Mouse (Mus musculus): Measurements from ENCODE around the gene Habp4. TPM values are rescaled to one million over a fixed set of nuclear protein-coding genes. Genes with fewer than 3 reads are reported as not detected.

Gene Habp4
- polyA plus RNA-seq, 1 experiment from 2014 or later = 42.2 TPM

DNA sequence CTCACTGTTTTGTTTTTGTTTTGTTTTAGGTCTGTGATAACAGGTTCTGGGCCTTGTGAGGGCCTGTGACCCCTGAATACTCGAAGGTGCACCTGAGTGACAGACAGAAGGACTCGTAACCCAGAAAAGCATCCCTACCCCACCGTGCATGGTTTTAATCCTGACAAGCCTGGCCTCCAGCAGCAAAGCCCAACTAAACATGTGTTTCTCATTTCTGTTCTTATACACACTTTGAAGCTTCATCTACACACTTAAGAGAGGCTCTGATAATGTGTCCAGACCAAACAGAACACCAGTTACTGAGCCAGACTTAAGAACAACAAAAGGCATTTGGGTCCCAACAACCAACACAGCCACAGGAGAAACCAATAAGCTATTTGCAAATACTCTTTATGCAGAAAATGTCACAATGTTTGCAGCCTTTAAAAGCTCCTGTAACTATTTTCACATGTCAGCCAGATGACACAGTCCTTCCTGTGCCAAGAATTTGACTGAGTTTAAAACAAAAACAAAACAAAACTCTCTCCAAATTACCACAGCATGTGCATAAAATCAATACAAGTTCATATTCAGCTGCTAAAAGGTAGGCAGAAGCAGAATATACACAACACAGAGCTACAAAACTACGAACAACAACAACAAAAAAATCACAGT, 73.6 kb downstream of the Habp4 start:
- ATAC-seq (replicated peaks; ENCODE audit: insufficient number of reproducible peaks, low FRiP score, low TSS enrichment) = no peak
- H3K27ac ChIP-seq (ENCODE audit: low read depth, low read length) = peak overlapping the region; percentile 29; the same call in 1 of the 2 replicates
- no peak overlapping the region for H3K4me2 ChIP-seq

DNA sequence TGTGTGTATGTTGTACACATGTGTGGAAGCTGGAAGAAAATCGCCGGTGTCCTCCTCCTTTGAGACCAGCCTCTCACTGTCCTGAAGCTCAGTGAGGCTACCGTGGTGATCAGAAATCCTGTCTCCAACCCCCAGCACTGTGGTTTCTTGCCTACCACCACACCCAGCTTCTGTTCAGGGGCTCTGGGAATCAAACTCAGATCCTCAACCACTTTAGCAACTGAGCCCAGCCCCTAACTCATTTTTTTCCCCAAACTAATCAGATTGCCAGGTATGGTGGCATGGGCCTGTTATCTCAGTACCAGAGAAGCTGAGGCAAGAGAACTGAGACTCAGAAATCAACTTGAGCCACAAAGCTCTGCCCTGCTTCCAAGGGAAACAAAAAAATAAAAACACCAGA, 74.2 kb downstream of the Habp4 start:
- H3K9ac ChIP-seq (ENCODE audit: low read depth, low read length) = no peak overlapping the region
- no peak overlapping the region for H3K4me3 ChIP-seq (ENCODE audit: low read depth, low read length)
- H3K36me3 ChIP-seq (ENCODE audit: control insufficient read depth, insufficient read depth, low read length) = no peaks in the 10 kb centered on the region
- H3K9me3 ChIP-seq (replicated peaks; ENCODE audit: control insufficient read depth, low read length) = no peaks in the 10 kb centered on the region
- H3K27ac ChIP-seq (ENCODE audit: low read depth, low read length) = 0 out of 2 replicates have a peak overlapping the region, but pooled peaks have one; percentile 29
- WGBS (ENCODE audit: insufficient replicate concordance) = 64% methylated on average over 3 of the region's 3 CpGs
- H3K4me1 ChIP-seq (ENCODE audit: control insufficient read depth, insufficient read depth, low read length) = peaks cover 23% of the 10 kb centered on the region
- no peaks in the 10 kb centered on the region for H3K27me3 ChIP-seq (ENCODE audit: control insufficient read depth, insufficient read depth, low read length)
- no peak for ATAC-seq (replicated peaks; ENCODE audit: insufficient number of reproducible peaks, low FRiP score, low TSS enrichment)
- no peak overlapping the region for H3K4me2 ChIP-seq

More for the DNA sequence above, 73.6 kb downstream of the Habp4 start:
- Histone ChIP-seq H3K4me3 (ENCODE audit: low read depth, low read length) (no peak overlapping the region), H3K9ac (ENCODE audit: low read depth, low read length) (no peak overlapping the region), H3K27me3 (ENCODE audit: control insufficient read depth, insufficient read depth, low read length) (no peaks in the 10 kb centered on the region), H3K36me3 (ENCODE audit: control insufficient read depth, insufficient read depth, low read length) (no peaks in the 10 kb centered on the region), H3K4me1 (ENCODE audit: control insufficient read depth, insufficient read depth, low read length) (peaks cover 23% of the 10 kb centered on the region), H3K9me3 (replicated peaks; ENCODE audit: control insufficient read depth, low read length) (no peaks in the 10 kb centered on the region)
- WGBS (ENCODE audit: insufficient replicate concordance) = 53% methylated on average over 4 of the region's 4 CpGs

Other genes with a start within 250 kb of the Habp4 start
- gene Hsd17b3, start 72.6 kb upstream of the Habp4 start, polyA plus RNA-seq (2014; fragmentation: Nextera tagmentation; extraction: Ambion mirVana) = not detected in 2 replicates
- 7.4 and 8.2 TPM in 2 replicates for gene Slc35d2, start 32.5 kb upstream of the Habp4 start, polyA plus RNA-seq (2014; fragmentation: Nextera tagmentation; extraction: Ambion mirVana)
- gene Zfp367, start 8.6 kb upstream of the Habp4 start, polyA plus RNA-seq (2014; fragmentation: Nextera tagmentation; extraction: Ambion mirVana) = 23.7 and 25.4 TPM in 2 replicates
- gene Cdc14b, start 113.5 kb downstream of the Habp4 start, polyA plus RNA-seq (2014; fragmentation: Nextera tagmentation; extraction: Ambion mirVana) = 21.6 and 29.5 TPM in 2 replicates
- 68.4 and 71.4 TPM in 2 replicates for gene Aaed1, start 150.9 kb downstream of the Habp4 start, polyA plus RNA-seq (2014; fragmentation: Nextera tagmentation; extraction: Ambion mirVana)
- 296 and 339 TPM in 2 replicates for gene Ctsl, start 209.1 kb downstream of the Habp4 start, polyA plus RNA-seq (2014; fragmentation: Nextera tagmentation; extraction: Ambion mirVana)